Mouse (Mus musculus) liver, embryonic 16.5 days (tissue): Measurements from ENCODE around the gene Ros1. TPM values are rescaled to one million over a fixed set of nuclear protein-coding genes. Genes with fewer than 3 reads are reported as not detected.

Source experiments
- ATAC-seq: fragments of 200-750 bp; cut with Nextera tagmentation; 2 replicates; pipeline ENCODE4 v1.8.0; 2017; ENCODE audit warnings: low read depth, mild to moderate bottlenecking, moderate number of reproducible peaks, moderate library complexity
- H3K27ac ChIP-seq: fragments of 300-500 bp; sonication (generic); 2 replicates; pipeline ENCODE4 v1.5.1; 2014; ENCODE audit warnings: mild to moderate bottlenecking, low read length
- H3K27me3 ChIP-seq: fragments of 300-500 bp; sonication (generic); 2 replicates; pipeline ENCODE4 v1.6.1; 2014; ENCODE audit warnings: low read depth, low read length, mixed read lengths; ENCODE audit not compliant: control insufficient read depth, insufficient read depth
- H3K36me3 ChIP-seq: fragments of 300-500 bp; sonication (generic); 2 replicates; pipeline ENCODE4 v1.6.1; 2014; ENCODE audit warnings: mild to moderate bottlenecking; ENCODE audit not compliant: control insufficient read depth, insufficient read depth
- H3K4me1 ChIP-seq: fragments of 300-500 bp; sonication (generic); 2 replicates; pipeline ENCODE4 v1.6.1; 2014; ENCODE audit warnings: low read depth, low read length, mixed read lengths; ENCODE audit not compliant: control insufficient read depth
- H3K4me2 ChIP-seq: fragments of 300-500 bp; sonication (generic); 2 replicates; pipeline ENCODE4 v1.6.1; 2014; ENCODE audit warnings: low read depth, low read length, mixed read lengths
- H3K4me3 ChIP-seq: fragments of 300-500 bp; sonication (generic); 2 replicates; pipeline ENCODE4 v1.5.1; 2014; ENCODE audit warnings: low read depth, mild to moderate bottlenecking, low read length
- H3K9ac ChIP-seq: fragments of 300-500 bp; sonication (generic); 2 replicates; pipeline ENCODE4 v1.6.1; 2014; ENCODE audit warnings: low read depth, low read length
- H3K9me3 ChIP-seq: fragments of 300-500 bp; sonication (generic); replicated peaks from 2 replicates; pipeline ENCODE4 v1.6.1; 2016; ENCODE audit warnings: low read length; ENCODE audit not compliant: control insufficient read depth
- WGBS: fragments of 180-500 bp; shearing (Covaris S2); extraction: QIAGEN DNeasy Blood & Tissue Kit; methylation state at CpG from one replicate; pipeline ENCODE4 v1.1.7; 2014; ENCODE audit not compliant: insufficient replicate concordance; 5-methylcytosine and 5-hydroxymethylcytosine counted together
- polyA plus RNA-seq: library from polyadenylated mRNA; unstranded; fragments of >200 nt; fragmentation: Nextera tagmentation; extraction: Ambion mirVana; gene quantifications from 2 replicates; pipeline ENCODE4 v1.2.1, GENCODE M21; 2015

Ros1 gene
- polyA plus RNA-seq, 1 experiment from 2014 or later, result 0.04 TPM

DNA sequence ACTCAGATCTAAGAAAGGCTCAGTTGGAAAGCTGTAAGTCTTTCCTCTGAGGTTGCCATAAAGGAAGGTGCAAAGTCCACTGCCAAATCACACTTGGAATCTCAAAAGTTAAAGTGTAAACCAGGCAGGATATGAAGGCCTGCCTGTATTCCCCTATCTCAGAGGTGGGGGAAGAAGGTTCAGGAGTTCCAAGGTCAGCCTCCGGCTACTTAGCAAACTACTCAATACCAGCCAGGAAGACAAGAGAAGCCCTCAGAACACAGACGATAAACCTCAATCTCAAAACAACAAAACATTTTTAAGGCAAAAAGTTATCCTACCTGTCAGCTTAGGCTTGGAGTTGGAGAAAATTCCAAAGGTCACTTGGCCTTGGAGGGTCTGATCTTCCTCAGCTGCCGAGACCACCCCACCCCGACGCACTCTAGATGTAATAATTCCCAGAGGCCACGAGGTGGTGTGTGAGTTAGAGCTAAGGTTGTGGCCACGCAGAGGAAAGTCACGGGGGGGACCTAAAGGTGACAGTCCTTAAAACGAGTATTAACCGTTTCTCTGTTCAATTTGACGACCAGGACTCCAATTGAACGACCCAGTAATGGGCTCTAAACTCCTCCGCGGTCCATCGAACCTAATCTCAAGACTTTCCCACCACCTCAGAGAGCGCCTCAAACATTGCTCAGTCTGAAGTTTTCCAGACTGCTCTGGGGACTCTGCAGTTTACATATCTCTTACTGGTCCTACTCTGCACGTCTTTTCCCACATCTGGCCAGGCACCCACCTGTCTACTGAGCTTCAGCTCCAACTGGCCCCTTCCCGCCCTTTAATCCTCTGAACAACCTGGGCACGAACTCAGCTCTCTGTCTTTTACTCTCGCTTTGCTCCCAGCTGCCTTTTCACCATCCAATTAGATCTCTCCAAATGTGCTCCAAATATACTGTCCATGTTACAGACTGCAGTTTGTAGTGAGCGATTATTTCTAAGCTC lies 37.4 kb upstream of the Ros1 start:
- WGBS, result 7% methylated on average over 21 of the region's 21 CpGs
- H3K9ac ChIP-seq, result no peak overlapping the region; the same call in 1 of the 2 replicates
- H3K27ac ChIP-seq, result peak overlapping the region; percentile 66; the same call in 1 of the 2 replicates

DNA sequence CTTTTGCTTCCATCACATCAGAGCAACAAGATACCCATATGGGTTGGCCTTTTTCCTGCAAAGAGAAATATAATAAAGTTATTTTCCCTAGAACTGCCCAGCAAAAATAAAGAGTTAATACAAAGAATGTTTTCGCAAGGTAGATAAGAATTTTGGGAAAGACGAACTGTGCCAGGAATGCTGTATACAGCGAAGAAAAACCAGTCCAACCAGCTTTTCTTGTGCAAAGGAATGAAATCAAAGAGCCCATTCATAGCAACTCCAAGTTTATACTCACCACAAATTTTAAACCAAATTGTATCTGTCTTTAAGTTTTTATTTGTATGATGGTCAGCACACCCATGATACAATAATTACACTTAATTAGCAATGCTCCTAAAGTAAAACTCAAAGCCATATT lies 24.6 kb upstream of the Ros1 start:
- H3K36me3 ChIP-seq, result no peaks in the 10 kb centered on the region
- no peak for ATAC-seq
- no peaks in the 10 kb centered on the region for H3K27me3 ChIP-seq
- no peak overlapping the region for H3K4me3 ChIP-seq
- H3K4me1 ChIP-seq, result no peaks in the 10 kb centered on the region
- H3K27ac ChIP-seq, result no peak overlapping the region
- H3K9ac ChIP-seq, result no peak overlapping the region
- H3K4me2 ChIP-seq, result no peak overlapping the region
- no peaks in the 10 kb centered on the region for H3K9me3 ChIP-seq
- WGBS, result 65% methylated on average over 3 of the region's 3 CpGs

More for the DNA sequence above, 37.4 kb upstream of the Ros1 start:
- H3K36me3 ChIP-seq, result no peaks in the 10 kb centered on the region
- H3K9me3 ChIP-seq, result no peaks in the 10 kb centered on the region
- peaks cover 10% of the 10 kb centered on the region for H3K27me3 ChIP-seq
- peak overlapping the region; percentile 70 for H3K4me3 ChIP-seq
- peak overlapping the region; percentile 81 for H3K4me2 ChIP-seq
- no peak for ATAC-seq
- H3K4me1 ChIP-seq, result no peaks in the 10 kb centered on the region

DNA sequence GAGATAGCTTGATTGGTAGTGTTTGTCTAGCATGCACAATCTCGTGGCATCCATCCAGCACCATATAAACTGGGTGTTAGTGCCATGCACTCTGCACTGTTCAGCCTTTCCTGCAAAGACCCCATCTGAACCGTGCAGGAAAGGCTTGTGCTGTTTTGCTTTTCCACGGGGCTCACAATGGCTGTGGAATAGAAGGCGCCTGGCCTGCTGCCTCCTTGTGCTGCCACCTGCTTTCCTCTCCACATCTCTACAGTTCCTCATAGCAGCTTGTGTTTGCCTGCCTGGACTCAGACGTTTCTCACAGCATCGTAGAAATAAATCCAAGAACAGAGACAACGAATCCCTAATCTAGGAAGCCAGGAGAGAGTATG lies 22.5 kb upstream of the Ros1 start:
- no peak overlapping the region for H3K9ac ChIP-seq
- H3K4me2 ChIP-seq, result no peak overlapping the region
- no peaks in the 10 kb centered on the region for H3K36me3 ChIP-seq
- no peaks in the 10 kb centered on the region for H3K4me1 ChIP-seq
- 38% methylated on average over 7 of the region's 7 CpGs for WGBS
- H3K27me3 ChIP-seq, result no peaks in the 10 kb centered on the region
- no peak overlapping the region for H3K27ac ChIP-seq
- H3K9me3 ChIP-seq, result no peaks in the 10 kb centered on the region
- no peak for ATAC-seq
- H3K4me3 ChIP-seq, result no peak overlapping the region

DNA sequence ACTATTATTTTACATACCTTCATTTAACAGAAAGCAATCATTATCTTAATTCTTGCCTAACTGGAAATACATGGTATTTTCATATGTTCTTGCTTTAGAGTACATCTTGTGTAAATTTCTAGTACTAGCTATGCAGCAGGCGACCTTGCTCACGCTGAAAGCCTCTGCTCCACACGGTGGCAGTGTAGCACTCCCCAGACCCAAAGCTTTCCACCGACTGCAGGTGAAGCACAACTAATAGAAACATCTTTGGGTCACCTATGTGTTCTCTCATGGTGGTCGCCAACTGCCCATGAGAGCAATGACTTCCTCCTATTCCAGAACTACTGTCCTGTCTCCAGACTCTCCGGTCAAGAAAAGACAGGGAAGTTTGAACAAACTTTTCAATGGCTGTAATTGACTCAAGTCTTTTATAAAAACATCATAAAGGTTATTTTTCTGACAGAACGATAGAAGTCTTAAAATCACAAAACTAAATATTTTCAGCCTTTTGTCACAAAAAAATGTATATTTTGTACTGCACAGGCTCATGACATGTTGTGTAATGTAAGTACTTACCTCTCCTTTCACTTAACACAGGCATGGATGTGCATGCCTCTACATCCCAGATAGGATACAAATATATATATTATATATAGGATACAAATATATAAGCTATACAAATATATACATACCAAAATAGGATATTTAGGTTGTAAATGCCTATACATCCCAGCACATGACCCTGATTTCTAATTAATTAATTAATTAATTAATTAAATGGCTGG lies 21.9 kb upstream of the Ros1 start:
- Histone ChIP-seq H3K36me3 (no peaks in the 10 kb centered on the region), H3K9ac (no peak overlapping the region), H3K9me3 (no peaks in the 10 kb centered on the region), H3K27ac (no peak overlapping the region), H3K4me3 (no peak overlapping the region), H3K27me3 (no peaks in the 10 kb centered on the region), H3K4me2 (no peak overlapping the region), H3K4me1 (no peaks in the 10 kb centered on the region)
- WGBS, result 19% methylated on average over 7 of the region's 7 CpGs
- ATAC-seq, result no peak

DNA sequence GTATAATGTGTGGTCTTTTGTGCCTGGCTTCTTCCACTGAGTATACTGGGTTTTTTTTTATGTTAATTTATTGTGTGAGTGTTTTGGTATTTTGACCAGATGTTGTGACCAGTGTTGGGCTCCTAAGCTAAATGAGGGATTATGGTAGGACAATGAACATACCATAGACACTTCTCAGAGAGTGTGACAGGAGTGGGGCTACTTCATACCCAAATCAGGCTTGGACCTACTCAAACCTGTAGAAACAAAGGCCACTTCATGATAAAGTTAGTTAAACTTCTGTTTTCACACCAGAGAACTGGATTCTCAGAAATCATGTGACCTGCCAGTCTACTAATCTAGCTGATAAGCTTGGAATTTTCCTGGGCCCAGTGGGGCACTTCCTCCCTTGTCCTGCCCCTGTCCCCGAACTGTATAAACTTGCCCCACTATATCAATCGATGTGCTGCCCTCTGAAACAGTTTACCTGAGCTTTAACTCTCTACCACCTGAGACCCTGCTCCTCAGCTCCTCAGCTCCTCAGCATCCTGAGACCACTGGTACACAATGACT lies 20.3 kb upstream of the Ros1 start:
- H3K9ac ChIP-seq, result no peak overlapping the region
- H3K27me3 ChIP-seq, result no peaks in the 10 kb centered on the region
- no peaks in the 10 kb centered on the region for H3K9me3 ChIP-seq
- no peak overlapping the region for H3K27ac ChIP-seq
- no peaks in the 10 kb centered on the region for H3K4me1 ChIP-seq
- no peak for ATAC-seq
- H3K36me3 ChIP-seq, result no peaks in the 10 kb centered on the region
- no peak overlapping the region for H3K4me3 ChIP-seq
- WGBS, result 41% methylated on average over 2 of the region's 2 CpGs
- H3K4me2 ChIP-seq, result no peak overlapping the region

DNA sequence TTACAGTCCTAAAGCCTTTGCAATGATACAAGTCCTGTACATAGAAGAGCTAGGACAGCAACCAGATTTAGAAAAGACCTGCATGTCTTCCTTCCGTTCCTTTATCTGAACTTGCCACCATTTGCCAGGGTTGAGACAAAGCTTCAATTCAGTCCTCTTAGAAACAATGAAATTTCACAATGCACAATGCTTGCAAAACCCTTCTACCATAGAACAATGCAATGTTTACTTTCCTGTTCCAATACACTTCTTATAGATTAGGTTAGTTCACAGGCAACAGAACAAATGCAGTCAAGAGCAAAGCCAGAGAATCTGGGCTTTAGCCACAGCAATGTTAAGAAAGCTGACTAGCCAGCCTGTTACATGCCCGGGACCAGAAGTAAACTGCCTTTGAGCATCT lies 9.0 kb upstream of the Ros1 start:
- WGBS, result 49% methylated on average over 2 of the region's 2 CpGs
- Histone ChIP-seq H3K4me3 (no peak overlapping the region), H3K36me3 (no peaks in the 10 kb centered on the region), H3K27me3 (no peaks in the 10 kb centered on the region), H3K9ac (no peak overlapping the region), H3K4me2 (no peak overlapping the region), H3K27ac (no peak overlapping the region), H3K4me1 (no peaks in the 10 kb centered on the region), H3K9me3 (no peaks in the 10 kb centered on the region)
- no peak for ATAC-seq

DNA sequence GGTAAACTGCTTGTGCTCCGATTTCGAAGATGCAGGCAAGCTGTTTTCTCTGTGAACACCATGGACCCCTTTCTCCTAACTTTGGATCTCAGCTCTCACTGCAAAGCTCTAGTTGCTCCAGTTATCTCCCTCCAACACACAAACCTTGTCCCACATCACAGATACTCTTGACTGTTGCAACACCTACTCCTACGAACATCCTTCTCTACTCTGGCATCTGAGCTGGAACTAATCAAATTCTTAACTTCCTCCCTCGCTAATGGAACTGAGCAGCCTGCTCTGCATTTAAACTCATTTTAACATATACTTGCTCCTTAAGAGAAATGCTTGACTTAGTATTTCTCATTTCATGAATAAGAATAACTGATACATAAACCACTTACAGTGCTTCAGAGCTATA lies 9.1 kb downstream of the Ros1 start:
- Histone ChIP-seq H3K27ac (no peak overlapping the region), H3K4me2 (no peak overlapping the region), H3K4me3 (no peak overlapping the region), H3K9ac (no peak overlapping the region), H3K27me3 (no peaks in the 10 kb centered on the region), H3K4me1 (no peaks in the 10 kb centered on the region), H3K9me3 (no peaks in the 10 kb centered on the region), H3K36me3 (no peaks in the 10 kb centered on the region)
- WGBS, result 53% methylated on average over 4 of the region's 4 CpGs
- no peak for ATAC-seq

DNA sequence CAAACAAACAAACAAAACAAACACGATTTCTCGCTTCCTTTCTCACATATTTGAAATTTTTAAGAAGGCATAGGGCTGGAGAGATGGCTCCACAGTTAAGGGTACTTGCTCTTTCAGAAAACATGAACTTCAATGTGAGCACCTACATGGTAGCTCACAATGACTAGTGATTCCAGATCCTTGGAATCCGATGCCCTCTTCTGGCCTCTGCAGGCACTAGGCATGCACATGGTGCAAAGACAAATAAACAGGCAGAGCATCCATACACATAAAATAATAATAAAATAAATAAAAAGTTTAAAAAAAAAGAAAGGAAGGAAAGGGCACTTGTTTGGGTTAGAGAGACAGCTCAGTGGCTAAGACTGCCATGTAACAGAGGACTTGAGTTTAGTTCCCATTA lies 12.2 kb downstream of the Ros1 start:
- 50% methylated on average over 3 of the region's 3 CpGs for WGBS

More for the DNA sequence above, 12.2 kb downstream of the Ros1 start:
- Histone ChIP-seq H3K4me1 (no peaks in the 10 kb centered on the region), H3K27me3 (no peaks in the 10 kb centered on the region), H3K27ac (no peak overlapping the region), H3K9me3 (no peaks in the 10 kb centered on the region), H3K4me2 (no peak overlapping the region), H3K4me3 (no peak overlapping the region), H3K9ac (no peak overlapping the region), H3K36me3 (no peaks in the 10 kb centered on the region)
- no peak for ATAC-seq
